Mouse (Mus musculus) left cerebral cortex, postnatal 14 days (tissue): ENCODE results near the gene Chst1. TPM values are rescaled to one million over a fixed set of nuclear protein-coding genes. Genes with fewer than 3 reads are reported as not detected.

Source experiments
- DNase-seq, 2 experiments: peaks; one replicate each; pipeline ENCODE4 v3.0.0; 2021 to 2022; ENCODE audit warnings: low spot score in 2 of 2, mixed read lengths in 1 of 2
- intact Hi-C: fragments of 180-260 bp; cut with DNase I; formaldehyde crosslinking; loops from one replicate; pipeline ENCODE4 v1.15.1; 2025
- long read RNA-seq, 2 experiments: library from polyadenylated mRNA; stranded (forward); transcript quantifications; one replicate each; pipeline ENCODE4 v2.0.0; 2021
- total RNA-seq, 2 experiments: library from RNA; stranded (reverse); gene quantifications; 2 replicates each; pipeline ENCODE4 v1.2.3; 2021

The Chst1 gene
- 100 to 1,000 TPM; 217 to 239 TPM for total RNA-seq
- long read RNA-seq, experiment 1, transcript Chst1-201 (3 exons, 2,680 nt), result major isoform, 210 of 258 reads
- long read RNA-seq, experiment 1, partial matches to known transcripts, result 7 of 258 reads
- long read RNA-seq, experiment 1, other reads (novel, unspliced or antisense), result 41 of 258 reads
- long read RNA-seq, experiment 2, transcript Chst1-201 (3 exons, 2,680 nt), result major isoform, 203 of 244 reads
- long read RNA-seq, experiment 2, partial matches to known transcripts, result 27 of 244 reads
- long read RNA-seq, experiment 2, other reads (novel, unspliced or antisense), result 14 of 244 reads

GRCm38 (mm10) chr2:92599487-92600347 is at the start of gene Chst1:
Gene Chst1 (plus strand): TSS chr2:92599707.
- intact Hi-C loops, result loop anchor here (2.0 to 5.0 kb wide), 3 partner anchors 72 to 113 kb away; no protein-coding TSS in a partner anchor
- peak in 1 of 2 experiments; percentile 70 for DNase-seq

GRCm38 (mm10) chr2:92550051-92550450 is 49.5 kb upstream of the Chst1 start:
- intact Hi-C loops, result no loop called here
- no peak for DNase-seq

- intact Hi-C loops, result no loop called here
- no peak for DNase-seq
Observed at GRCm38 (mm10) chr2:92554536-92554935, 45.0 kb upstream of the Chst1 start.

- intact Hi-C loops, result no loop called here
- DNase-seq, result no peak
Observed at GRCm38 (mm10) chr2:92562930-92563329, 36.6 kb upstream of the Chst1 start.

- intact Hi-C loops, result no loop called here
- no peak for DNase-seq
Observed at GRCm38 (mm10) chr2:92570623-92571022, 28.9 kb upstream of the Chst1 start.

GRCm38 (mm10) chr2:92577824-92578223 is 21.7 kb upstream of the Chst1 start:
- DNase-seq, result peak; percentile 43 to 69

GRCm38 (mm10) chr2:92581302-92581701 is 18.2 kb upstream of the Chst1 start:
- intact Hi-C loops, result no loop called here
- DNase-seq, result no peak

More at GRCm38 (mm10) chr2:92577824-92578223, 21.7 kb upstream of the Chst1 start:
- intact Hi-C loops, result no loop called here

- DNase-seq, result no peak
- intact Hi-C loops, result no loop called here
Observed at GRCm38 (mm10) chr2:92582596-92582995, 16.9 kb upstream of the Chst1 start.

GRCm38 (mm10) chr2:92587806-92588205 is 11.7 kb upstream of the Chst1 start:
- intact Hi-C loops, result no loop called here
- no peak for DNase-seq

GRCm38 (mm10) chr2:92594929-92595730 is 4.4 kb upstream of the Chst1 start:
- no peak for DNase-seq
- intact Hi-C loops, result loop anchor here (5.0 kb wide), 1 partner anchor 68 kb away; no protein-coding TSS in a partner anchor

- intact Hi-C loops, result loop anchor here (5.0 kb wide), 1 partner anchor 70 kb away; no protein-coding TSS in a partner anchor
- DNase-seq, result peak; percentile 64 to 85
Observed at GRCm38 (mm10) chr2:92597291-92597690, 2.2 kb upstream of the Chst1 start.

GRCm38 (mm10) chr2:92598941-92599486 is 493 bp upstream of the Chst1 start:
- DNase-seq, result no peak
- intact Hi-C loops, result loop anchor here (2.0 to 5.0 kb wide), 2 partner anchors 72 to 112 kb away; no protein-coding TSS in a partner anchor

- no peak for DNase-seq
- intact Hi-C loops, result loop anchor here (5.0 kb wide), 1 partner anchor 72 kb away; no protein-coding TSS in a partner anchor
Observed at GRCm38 (mm10) chr2:92600348-92600670, 802 bp downstream of the Chst1 start.

- intact Hi-C loops, result loop anchor here (5.0 kb wide), 1 partner anchor 71 kb away; no protein-coding TSS in a partner anchor
- no peak for DNase-seq
Observed at GRCm38 (mm10) chr2:92601246-92601645, 1.7 kb downstream of the Chst1 start.

- peak in 1 of 2 experiments; percentile 58 for DNase-seq
- intact Hi-C loops, result loop anchor here (5.0 kb wide), 1 partner anchor 70 kb away; no protein-coding TSS in a partner anchor
Observed at GRCm38 (mm10) chr2:92602073-92602472, 2.6 kb downstream of the Chst1 start.

- intact Hi-C loops, result loop anchor here (5.0 kb wide), 1 partner anchor 69 kb away; no protein-coding TSS in a partner anchor
- peak in 1 of 2 experiments; percentile 54 for DNase-seq
Observed at GRCm38 (mm10) chr2:92603591-92603990, 4.1 kb downstream of the Chst1 start.

GRCm38 (mm10) chr2:92604565-92604964 is 5.1 kb downstream of the Chst1 start:
- intact Hi-C loops, result loop anchor here (5.0 kb wide), 1 partner anchor 68 kb away; no protein-coding TSS in a partner anchor
- no peak for DNase-seq

GRCm38 (mm10) chr2:92605995-92606394 is 6.5 kb downstream of the Chst1 start:
- no peak for DNase-seq
- intact Hi-C loops, result loop anchor here (5.0 kb wide), 1 partner anchor 86 kb away; no protein-coding TSS in a partner anchor

GRCm38 (mm10) chr2:92607153-92607552 is 7.6 kb downstream of the Chst1 start:
- intact Hi-C loops, result loop anchor here (5.0 kb wide), 1 partner anchor 85 kb away; no protein-coding TSS in a partner anchor
- DNase-seq, result no peak
